Comparison of ENCODE assay signal across 8 mouse cellular contexts in the genomic region with DNA sequence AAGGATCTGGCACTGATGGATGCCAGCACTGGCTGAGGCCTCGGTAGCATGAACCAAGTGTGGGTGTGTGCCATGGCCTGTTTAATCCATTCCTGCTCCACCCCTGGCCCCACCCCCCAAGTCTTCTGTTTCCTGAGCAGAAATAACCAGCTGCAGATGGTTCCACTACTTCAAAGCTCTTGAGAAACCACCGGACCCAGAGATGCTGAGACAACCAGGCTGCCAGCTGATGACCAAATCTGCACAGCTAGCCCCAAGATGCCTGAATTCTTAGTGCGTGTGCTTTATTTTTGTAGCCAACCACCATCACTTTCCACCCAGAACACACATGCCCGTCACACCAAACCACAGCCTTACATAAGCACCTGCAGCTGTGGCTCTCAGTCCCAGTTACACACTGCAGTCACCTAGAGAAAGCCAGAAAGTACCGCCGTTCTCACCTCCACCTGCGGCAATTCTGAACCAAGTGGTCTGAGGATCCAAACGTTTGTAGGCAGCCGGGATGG. TPM values are rescaled to one million over a fixed set of nuclear protein-coding genes. Genes with fewer than 3 reads are reported as not detected.
A peak's percentile ranks its signal among the peaks of the same experiment; 100 is the strongest.
DNase-seq lines count a peak whose midpoint lies in the region; ATAC-seq lines count a peak whose summit lies in the region.
"Had no signal": no experiment of that assay in that cellular context is flagged by ENCODE, and none has a peak within 500 bp of the region (broad histone marks: within the 10 kb centered on the region; RNA-seq: fewer than 3 reads in every experiment).

No protein-coding gene starts in this region.

- 0 out of 2 replicates have a peak overlapping the region, but pooled peaks have one; percentile 11 for H3K27ac ChIP-seq in liver, embryonic 13.5 days
- H3K27ac ChIP-seq in liver, embryonic 11.5 days (ENCODE audit: low read depth, low read length): no peak overlapping the region
- peak overlapping the region; percentile 38; the same call in 1 of the 2 replicates for H3K27ac ChIP-seq in liver, embryonic 15.5 days (replicated peaks)
- H3K27ac ChIP-seq: neural tube, embryonic 12.5 days had no signal

- no peak overlapping the region for H3K4me3 ChIP-seq in liver, embryonic 13.5 days (replicated peaks)
- no peak overlapping the region for H3K4me3 ChIP-seq in liver, embryonic 11.5 days (ENCODE audit: low read depth, low read length)
- H3K4me3 ChIP-seq in liver, embryonic 15.5 days (replicated peaks): no peak overlapping the region
- H3K4me3 ChIP-seq: neural tube, embryonic 12.5 days had no signal

- H3K27me3 ChIP-seq in liver, embryonic 13.5 days: no peaks in the 10 kb centered on the region
- no peaks in the 10 kb centered on the region for H3K27me3 ChIP-seq in liver, embryonic 11.5 days (replicated peaks; ENCODE audit: control insufficient read depth, insufficient read depth, low read length)
- H3K27me3 ChIP-seq in liver, embryonic 15.5 days: no peaks in the 10 kb centered on the region
- H3K27me3 ChIP-seq: neural tube, embryonic 12.5 days had no signal

- H3K9me3 ChIP-seq in liver, embryonic 13.5 days (replicated peaks): no peaks in the 10 kb centered on the region
- H3K9me3 ChIP-seq in liver, embryonic 11.5 days (ENCODE audit: control insufficient read depth, low read length): no peaks in the 10 kb centered on the region
- H3K9me3 ChIP-seq in liver, embryonic 15.5 days (replicated peaks): no peaks in the 10 kb centered on the region
- H3K9me3 ChIP-seq: neural tube, embryonic 12.5 days had no signal

- no peak for ATAC-seq in liver, embryonic 13.5 days (ENCODE audit: low read depth)
- ATAC-seq in liver, embryonic 11.5 days (replicated peaks; ENCODE audit: low FRiP score): no peak
- ATAC-seq in liver, embryonic 15.5 days (ENCODE audit: insufficient read depth): peak; percentile 25; the same call in 1 of the 2 replicates

- no peak overlapping the region for H3K9ac ChIP-seq in liver, embryonic 13.5 days
- no peak overlapping the region for H3K9ac ChIP-seq in liver, embryonic 11.5 days (ENCODE audit: low read depth, low read length)
- no peak overlapping the region for H3K9ac ChIP-seq in liver, embryonic 15.5 days
- H3K9ac ChIP-seq: neural tube, embryonic 12.5 days had no signal

- no peak for DNase-seq in liver, embryonic 13.5 days
- DNase-seq in liver, embryonic 11.5 days (ENCODE audit: low spot score): no peak
- DNase-seq in embryo, embryonic 10.5 days (ENCODE audit: low spot score): peak; percentile 55
- DNase-seq in telencephalon, adult 2 months (ENCODE audit: low read depth, low spot score): peak; percentile 45
- DNase-seq in MN1 (ENCODE audit: low spot score): no peak
- DNase-seq in urinary bladder, adult 2 months (ENCODE audit: low spot score): no peak

- H3K36me3 ChIP-seq in liver, embryonic 13.5 days: peaks cover 6% of the 10 kb centered on the region; the same call in 1 of the 2 replicates
- no peaks in the 10 kb centered on the region; the same call in 1 of the 2 replicates for H3K36me3 ChIP-seq in liver, embryonic 11.5 days (ENCODE audit: control insufficient read depth, insufficient read depth, low read length)
- H3K36me3 ChIP-seq in liver, embryonic 15.5 days (replicated peaks): peaks cover 5% of the 10 kb centered on the region; the same call in 1 of the 2 replicates

- peaks cover 96% of the 10 kb centered on the region for H3K4me1 ChIP-seq in liver, embryonic 13.5 days (replicated peaks)
- peaks cover 76% of the 10 kb centered on the region for H3K4me1 ChIP-seq in liver, embryonic 11.5 days (replicated peaks; ENCODE audit: control insufficient read depth, insufficient read depth, low read length)
- H3K4me1 ChIP-seq in liver, embryonic 15.5 days (replicated peaks): peaks cover 88% of the 10 kb centered on the region

- 51% methylated on average over 9 of the region's 9 CpGs for WGBS in liver, embryonic 13.5 days (ENCODE audit: insufficient replicate concordance)
- 63% methylated on average over 9 of the region's 9 CpGs for WGBS in liver, embryonic 11.5 days
- 38% methylated on average over 9 of the region's 9 CpGs for WGBS in liver, embryonic 15.5 days (ENCODE audit: insufficient replicate concordance)

- H3K4me2 ChIP-seq in liver, embryonic 13.5 days: peak overlapping the region; percentile 22; the same call in 1 of the 2 replicates
- no peak overlapping the region for H3K4me2 ChIP-seq in liver, embryonic 11.5 days
- H3K4me2 ChIP-seq in liver, embryonic 15.5 days: peak overlapping the region; percentile 26
- H3K4me2 ChIP-seq: neural tube, embryonic 12.5 days had no signal

RNA-seq across cellular contexts. Expression of gene Smad3, which starts 20.3 kb away (rescaled TPM):
- polyA plus RNA-seq in liver, embryonic 13.5 days (2015; fragmentation: Nextera tagmentation; extraction: Ambion mirVana): 2.7 and 3.0 TPM in 2 replicates
- 7.2 and 7.3 TPM in 2 replicates for polyA plus RNA-seq in liver, embryonic 11.5 days (2014; fragmentation: Nextera tagmentation; extraction: Ambion mirVana)
- polyA plus RNA-seq in liver, embryonic 15.5 days (2015; fragmentation: Nextera tagmentation; extraction: Ambion mirVana): 3.0 TPM in 2 replicates
- polyA plus RNA-seq in urinary bladder, adult 2 months (2012; rRNA removed): 33.3 and 39.4 TPM in 2 replicates

Comparison
In these comparisons a context has a peak if more than half of its experiments do, and no peak if none do; other contexts are left out.
1. DNase-seq: peak in embryo, embryonic 10.5 days (single experiment) and telencephalon, adult 2 months (single experiment); none in liver, embryonic 13.5 days (single experiment), liver, embryonic 11.5 days (single experiment), MN1 (single experiment) and urinary bladder, adult 2 months (single experiment).